Mouse (Mus musculus): ENCODE results near the gene Ripply2. TPM values are rescaled to one million over a fixed set of nuclear protein-coding genes. Genes with fewer than 3 reads are reported as not detected.

The Ripply2 gene
- polyA plus RNA-seq, 1 experiment from 2014 or later: 0.46 TPM

- WGBS: 74% methylated on average over 3 of the region's 3 CpGs
- ATAC-seq (ENCODE audit: insufficient number of reproducible peaks, insufficient read depth, low FRiP score, low read depth): no peak
- Histone ChIP-seq H3K27ac (replicated peaks in 1 of 2; ENCODE audit: control insufficient read depth in 1 of 2, insufficient read depth in 1 of 2, low read depth in 2 of 2, low read length in 2 of 2) (no peak overlapping the region), H3K27me3 (ENCODE audit: control insufficient read depth, insufficient read depth, low read length) (no peaks in the 10 kb centered on the region), H3K36me3 (ENCODE audit: control insufficient read depth, insufficient read depth, low read length) (no peaks in the 10 kb centered on the region), H3K9me3 (ENCODE audit: control insufficient read depth, low read length) (no peaks in the 10 kb centered on the region), H3K4me1 (ENCODE audit: control insufficient read depth in 2 of 2, insufficient read depth in 2 of 2, low read length in 2 of 2) (no peaks in the 10 kb centered on the region), H3K4me2 (ENCODE audit: low read length) (no peak overlapping the region), H3K9ac (ENCODE audit: low read length) (no peak overlapping the region), H3K4me3 (ENCODE audit: control insufficient read depth in 1 of 2, insufficient read depth in 1 of 2, low read depth in 1 of 2, low read length in 2 of 2) (no peak overlapping the region)
Measured at GRCm38 (mm10) chr9:86984583-86984982, 30.8 kb upstream of the Ripply2 start.

- H3K36me3 ChIP-seq (ENCODE audit: control insufficient read depth, insufficient read depth, low read length): no peaks in the 10 kb centered on the region
- H3K27me3 ChIP-seq (ENCODE audit: control insufficient read depth, insufficient read depth, low read length): no peaks in the 10 kb centered on the region
- H3K4me3 ChIP-seq (ENCODE audit: control insufficient read depth in 1 of 2, insufficient read depth in 1 of 2, low read depth in 1 of 2, low read length in 2 of 2): no peak overlapping the region
- no peaks in the 10 kb centered on the region for H3K4me1 ChIP-seq (ENCODE audit: control insufficient read depth in 2 of 2, insufficient read depth in 2 of 2, low read length in 2 of 2)
- no peak overlapping the region for H3K27ac ChIP-seq (replicated peaks in 1 of 2; ENCODE audit: control insufficient read depth in 1 of 2, insufficient read depth in 1 of 2, low read depth in 2 of 2, low read length in 2 of 2)
- H3K4me2 ChIP-seq (ENCODE audit: low read length): no peak overlapping the region
- no peak for ATAC-seq (ENCODE audit: insufficient number of reproducible peaks, insufficient read depth, low FRiP score, low read depth)
- H3K9ac ChIP-seq (ENCODE audit: low read length): no peak overlapping the region
- 72% methylated on average over 6 of the region's 6 CpGs for WGBS
- H3K9me3 ChIP-seq (ENCODE audit: control insufficient read depth, low read length): no peaks in the 10 kb centered on the region
Measured at GRCm38 (mm10) chr9:86985105-86985504, 30.2 kb upstream of the Ripply2 start.

- 68% methylated on average over 7 of the region's 7 CpGs for WGBS
- H3K9me3 ChIP-seq (ENCODE audit: control insufficient read depth, low read length): no peaks in the 10 kb centered on the region
- ATAC-seq (ENCODE audit: insufficient number of reproducible peaks, insufficient read depth, low FRiP score, low read depth): no peak
- no peak overlapping the region for H3K9ac ChIP-seq (ENCODE audit: low read length)
- H3K27me3 ChIP-seq (ENCODE audit: control insufficient read depth, insufficient read depth, low read length): no peaks in the 10 kb centered on the region
- no peak overlapping the region for H3K4me3 ChIP-seq (ENCODE audit: control insufficient read depth in 1 of 2, insufficient read depth in 1 of 2, low read depth in 1 of 2, low read length in 2 of 2)
- H3K4me2 ChIP-seq (ENCODE audit: low read length): no peak overlapping the region
- H3K4me1 ChIP-seq (ENCODE audit: control insufficient read depth in 2 of 2, insufficient read depth in 2 of 2, low read length in 2 of 2): 0 out of 4 replicates have a peak, but pooled peaks cover 0 to 4% of the 10 kb centered on the region in 2 experiments
- H3K36me3 ChIP-seq (ENCODE audit: control insufficient read depth, insufficient read depth, low read length): no peaks in the 10 kb centered on the region
- H3K27ac ChIP-seq (replicated peaks in 1 of 2; ENCODE audit: control insufficient read depth in 1 of 2, insufficient read depth in 1 of 2, low read depth in 2 of 2, low read length in 2 of 2): no peak overlapping the region
Measured at GRCm38 (mm10) chr9:86986703-86987296, 28.5 kb upstream of the Ripply2 start.

- Histone ChIP-seq H3K9ac (ENCODE audit: low read length) (no peak overlapping the region), H3K27ac (replicated peaks in 1 of 2; ENCODE audit: control insufficient read depth in 1 of 2, insufficient read depth in 1 of 2, low read depth in 2 of 2, low read length in 2 of 2) (no peak overlapping the region), H3K27me3 (ENCODE audit: control insufficient read depth, insufficient read depth, low read length) (no peaks in the 10 kb centered on the region), H3K36me3 (ENCODE audit: control insufficient read depth, insufficient read depth, low read length) (no peaks in the 10 kb centered on the region), H3K4me2 (ENCODE audit: low read length) (no peak overlapping the region), H3K4me1 (ENCODE audit: control insufficient read depth in 2 of 2, insufficient read depth in 2 of 2, low read length in 2 of 2) (0 out of 4 replicates have a peak, but pooled peaks cover 0 to 9% of the 10 kb centered on the region in 2 experiments), H3K4me3 (ENCODE audit: control insufficient read depth in 1 of 2, insufficient read depth in 1 of 2, low read depth in 1 of 2, low read length in 2 of 2) (no peak overlapping the region), H3K9me3 (ENCODE audit: control insufficient read depth, low read length) (no peaks in the 10 kb centered on the region)
- ATAC-seq (ENCODE audit: insufficient number of reproducible peaks, insufficient read depth, low FRiP score, low read depth): no peak
Measured at GRCm38 (mm10) chr9:86989822-86990221, 25.5 kb upstream of the Ripply2 start.

- Histone ChIP-seq H3K9ac (ENCODE audit: low read length) (no peak overlapping the region), H3K9me3 (ENCODE audit: control insufficient read depth, low read length) (peaks cover 4% of the 10 kb centered on the region; the same call in 1 of the 2 replicates), H3K4me2 (ENCODE audit: low read length) (no peak overlapping the region), H3K27me3 (ENCODE audit: control insufficient read depth, insufficient read depth, low read length) (no peaks in the 10 kb centered on the region), H3K4me3 (ENCODE audit: control insufficient read depth in 1 of 2, insufficient read depth in 1 of 2, low read depth in 1 of 2, low read length in 2 of 2) (no peak overlapping the region), H3K27ac (replicated peaks in 1 of 2; ENCODE audit: control insufficient read depth in 1 of 2, insufficient read depth in 1 of 2, low read depth in 2 of 2, low read length in 2 of 2) (no peak overlapping the region), H3K36me3 (ENCODE audit: control insufficient read depth, insufficient read depth, low read length) (no peaks in the 10 kb centered on the region), H3K4me1 (ENCODE audit: control insufficient read depth in 2 of 2, insufficient read depth in 2 of 2, low read length in 2 of 2) (0 out of 4 replicates have a peak, but pooled peaks cover 0 to 9% of the 10 kb centered on the region in 2 experiments)
- no peak for ATAC-seq (ENCODE audit: insufficient number of reproducible peaks, insufficient read depth, low FRiP score, low read depth)
- WGBS: 40% methylated on average over 8 of the region's 8 CpGs
Measured at GRCm38 (mm10) chr9:86991758-86992157, 23.6 kb upstream of the Ripply2 start.

- H3K27me3 ChIP-seq (ENCODE audit: control insufficient read depth, insufficient read depth, low read length): no peaks in the 10 kb centered on the region
- 78% methylated on average over 3 of the region's 3 CpGs for WGBS
- H3K4me2 ChIP-seq (ENCODE audit: low read length): no peak overlapping the region
- H3K9ac ChIP-seq (ENCODE audit: low read length): no peak overlapping the region
- H3K4me3 ChIP-seq (ENCODE audit: control insufficient read depth in 1 of 2, insufficient read depth in 1 of 2, low read depth in 1 of 2, low read length in 2 of 2): no peak overlapping the region
- no peak overlapping the region for H3K27ac ChIP-seq (replicated peaks in 1 of 2; ENCODE audit: control insufficient read depth in 1 of 2, insufficient read depth in 1 of 2, low read depth in 2 of 2, low read length in 2 of 2)
- H3K4me1 ChIP-seq (ENCODE audit: control insufficient read depth in 2 of 2, insufficient read depth in 2 of 2, low read length in 2 of 2): 0 out of 4 replicates have a peak, but pooled peaks cover 0 to under 1% of the 10 kb centered on the region in 2 experiments
- H3K36me3 ChIP-seq (ENCODE audit: control insufficient read depth, insufficient read depth, low read length): no peaks in the 10 kb centered on the region
- peaks cover 4% of the 10 kb centered on the region; the same call in 1 of the 2 replicates for H3K9me3 ChIP-seq (ENCODE audit: control insufficient read depth, low read length)
- ATAC-seq (ENCODE audit: insufficient number of reproducible peaks, insufficient read depth, low FRiP score, low read depth): no peak
Measured at GRCm38 (mm10) chr9:86997046-86997691, 18.2 kb upstream of the Ripply2 start.

- H3K27me3 ChIP-seq (ENCODE audit: control insufficient read depth, insufficient read depth, low read length): no peaks in the 10 kb centered on the region
- peaks cover 3 to 4% of the 10 kb centered on the region in 2 experiments; a peak in 3 of 4 replicates for H3K4me1 ChIP-seq (ENCODE audit: control insufficient read depth in 2 of 2, insufficient read depth in 2 of 2, low read length in 2 of 2)
- H3K4me2 ChIP-seq (ENCODE audit: low read length): no peak overlapping the region
- no peak overlapping the region for H3K9ac ChIP-seq (ENCODE audit: low read length)
- H3K9me3 ChIP-seq (ENCODE audit: control insufficient read depth, low read length): peaks cover 4% of the 10 kb centered on the region; the same call in 1 of the 2 replicates
- no peak for ATAC-seq (ENCODE audit: insufficient number of reproducible peaks, insufficient read depth, low FRiP score, low read depth)
- no peak overlapping the region for H3K27ac ChIP-seq (replicated peaks in 1 of 2; ENCODE audit: control insufficient read depth in 1 of 2, insufficient read depth in 1 of 2, low read depth in 2 of 2, low read length in 2 of 2)
- H3K4me3 ChIP-seq (ENCODE audit: control insufficient read depth in 1 of 2, insufficient read depth in 1 of 2, low read depth in 1 of 2, low read length in 2 of 2): no peak overlapping the region
- H3K36me3 ChIP-seq (ENCODE audit: control insufficient read depth, insufficient read depth, low read length): no peaks in the 10 kb centered on the region
- 40% methylated on average over 2 of the region's 2 CpGs for WGBS
Measured at GRCm38 (mm10) chr9:86999956-87000582, 15.3 kb upstream of the Ripply2 start.
